Mouse (Mus musculus): ENCODE measurements at regions not wholly inside any gene's neighbourhood (a gene's known extent, or its start where the extent isn't known, plus 50 kb on each side); places are given as distances from the start of the nearest gene placed in this dataset.

DNA sequence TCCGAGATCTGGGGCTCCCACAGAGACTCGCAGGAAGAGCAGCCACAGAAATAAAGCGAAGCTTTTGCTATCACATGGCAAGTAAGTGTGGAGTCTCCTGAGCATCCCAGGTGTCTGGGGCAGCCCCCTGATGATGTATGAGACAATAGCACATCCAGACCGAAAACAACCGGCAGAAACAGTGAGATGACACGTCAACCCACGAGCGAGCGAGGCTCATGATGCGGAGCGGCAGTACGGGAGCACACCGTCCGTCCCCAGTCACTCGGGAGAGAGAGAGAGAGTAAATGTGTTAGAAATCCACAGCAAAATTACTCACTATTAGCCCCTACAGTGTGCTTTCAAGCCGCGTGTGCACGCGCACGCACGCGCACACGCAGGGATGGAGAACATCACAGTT, 276.2 kb downstream of the Barhl2 start:
- DNase-seq: no peak

DNA sequence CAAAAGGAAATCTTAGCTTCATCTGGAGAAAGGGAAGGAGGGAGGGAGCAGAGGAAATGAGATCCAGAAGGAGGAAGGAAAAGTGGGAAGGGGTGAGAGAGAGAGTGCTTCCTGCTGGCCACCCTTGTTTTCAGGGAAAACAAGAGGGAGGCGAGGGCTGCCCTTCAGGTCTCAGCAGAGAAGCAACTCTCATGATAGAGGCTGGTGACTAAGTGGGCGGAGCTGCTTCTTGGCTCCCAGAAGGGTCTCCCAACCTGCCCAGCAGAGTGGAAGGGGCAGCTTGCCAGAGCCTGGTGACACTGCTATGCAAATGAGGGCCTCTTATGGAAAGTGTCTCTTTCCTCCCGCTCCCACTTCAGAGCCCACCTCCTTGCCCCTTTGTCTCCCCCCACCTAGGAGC, 285.8 kb downstream of the Barhl2 start:
- no peak for DNase-seq

DNA sequence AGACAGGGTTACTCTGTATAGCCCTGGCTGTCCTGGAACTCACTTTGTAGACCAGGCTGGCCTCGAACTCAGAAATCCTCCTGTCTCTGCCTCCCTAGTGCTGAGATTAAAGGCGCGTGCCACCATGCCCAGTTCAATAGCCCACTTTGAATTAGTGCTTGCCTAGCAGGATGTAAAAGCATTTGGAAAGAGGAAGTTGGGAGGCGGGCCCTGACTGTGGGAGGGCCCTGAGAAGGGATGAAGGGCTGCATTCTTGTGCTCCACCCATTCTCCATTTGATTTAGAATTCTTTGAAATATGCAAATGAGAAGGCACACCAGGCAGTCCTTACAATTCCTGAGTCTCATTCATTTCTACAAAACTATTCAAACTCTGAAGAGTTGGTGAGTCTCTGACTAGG, 287.6 kb downstream of the Barhl2 start:
- no peak for DNase-seq

DNA sequence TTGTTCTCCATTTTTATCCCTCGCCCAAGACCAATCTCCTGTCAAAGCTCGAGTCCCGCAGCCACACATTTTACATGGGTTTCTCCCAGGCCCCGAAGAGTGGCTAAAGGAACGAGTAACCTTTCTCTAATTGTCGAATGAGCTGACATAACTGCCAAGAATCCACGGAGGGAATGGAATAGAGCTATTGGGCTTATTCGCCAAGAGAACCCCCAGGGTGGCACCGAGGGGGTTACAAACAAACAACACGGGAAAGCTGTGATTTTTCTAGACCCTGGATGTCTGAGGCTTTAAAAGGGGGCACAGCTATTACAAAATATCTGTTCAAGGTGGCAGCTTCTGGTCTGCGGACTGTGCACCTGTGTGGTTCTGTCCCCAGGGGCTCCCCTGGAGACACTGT, 290.4 kb downstream of the Barhl2 start:
- no peak for DNase-seq

DNA sequence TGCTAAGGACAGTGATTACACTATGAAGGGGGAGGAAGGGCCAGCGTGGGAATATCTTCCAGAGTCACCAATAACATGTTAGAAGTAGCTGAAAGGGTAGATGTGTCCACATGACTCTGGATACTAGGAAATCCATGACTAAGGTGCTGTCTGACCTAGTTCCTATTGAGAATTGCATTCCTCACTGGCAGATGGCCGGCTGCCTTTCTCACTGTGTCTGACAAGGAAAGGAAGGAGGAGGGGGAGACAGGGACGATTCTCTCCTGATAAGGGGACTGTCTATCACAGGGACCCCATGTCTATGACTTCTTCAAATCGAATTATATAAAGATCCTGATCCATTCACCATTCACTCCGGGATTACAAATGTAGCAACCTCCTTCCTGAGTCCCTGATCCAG, 289.9 kb downstream of the Zfp326 start:
- no peak for DNase-seq

DNA sequence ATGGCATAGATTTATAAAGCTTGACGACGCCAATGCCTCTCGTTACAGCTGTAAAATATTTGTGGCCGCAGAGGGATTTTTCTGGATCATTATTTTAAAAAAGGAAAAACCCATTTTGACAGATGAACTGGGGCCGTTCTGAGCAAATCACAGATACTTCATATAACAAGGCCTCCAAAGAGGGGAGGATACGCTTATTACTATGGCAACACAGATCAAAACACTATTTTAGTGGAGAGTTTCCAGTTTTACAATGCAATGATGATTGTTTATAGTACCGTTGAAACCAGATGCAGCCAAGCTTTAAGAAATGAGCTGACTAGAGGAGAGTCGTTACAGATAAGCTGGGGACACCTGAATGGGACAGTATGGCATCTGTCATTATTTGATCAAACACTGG, 287.8 kb downstream of the Zfp326 start:
- no peak for DNase-seq

DNA sequence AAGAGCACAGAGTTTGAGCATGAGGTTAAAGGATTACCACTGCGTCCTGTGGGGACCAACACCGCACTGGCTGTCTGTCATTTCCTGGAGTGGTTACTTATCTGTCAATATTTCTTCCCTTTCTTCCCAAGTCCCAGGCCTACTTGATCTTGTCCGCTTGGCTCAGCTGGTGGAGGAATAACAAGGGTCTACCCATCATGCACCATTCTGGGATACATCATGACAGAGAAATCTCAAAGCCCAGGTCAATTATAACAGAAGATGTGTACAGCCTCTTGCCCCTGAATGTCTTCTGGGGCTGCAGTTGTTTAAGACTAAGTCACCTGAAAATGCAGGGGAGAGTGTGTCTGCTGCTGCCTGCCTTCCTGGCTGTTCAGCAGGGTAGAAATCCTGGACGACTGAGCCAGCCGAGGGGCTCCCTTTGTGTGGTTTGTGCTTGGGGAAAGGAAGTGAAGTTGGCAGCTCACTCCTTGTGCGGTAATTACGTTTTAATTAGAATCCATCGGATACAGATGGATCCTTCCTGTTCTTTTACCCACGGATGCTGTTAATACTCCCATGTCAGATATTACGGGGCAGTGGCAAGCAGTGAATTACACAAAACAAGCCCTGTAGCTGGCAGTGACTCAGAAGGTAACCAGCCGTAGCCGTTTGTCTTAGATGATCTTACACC, 286.8 kb downstream of the Zfp326 start:
- DNase-seq: no peak

DNA sequence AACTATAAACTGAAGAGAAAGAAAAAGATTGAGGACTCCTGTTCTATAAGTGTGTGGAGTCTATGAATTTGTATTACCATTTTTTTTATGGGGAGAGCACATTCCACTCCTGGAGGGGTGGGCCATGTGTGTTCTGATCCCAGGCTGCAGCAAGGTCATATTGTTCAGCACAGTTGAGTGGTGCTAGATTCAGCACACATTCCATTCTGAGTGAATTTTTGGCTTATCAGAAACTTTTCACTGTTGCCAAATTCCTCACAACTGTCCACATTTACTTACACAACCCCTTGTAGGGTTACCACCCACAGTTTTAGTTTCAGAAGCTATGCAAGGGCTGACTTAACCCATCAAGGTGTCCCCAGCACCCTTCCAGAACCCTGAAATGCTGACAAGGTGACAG, 262.7 kb downstream of the Zfp326 start:
- DNase-seq: no peak

DNA sequence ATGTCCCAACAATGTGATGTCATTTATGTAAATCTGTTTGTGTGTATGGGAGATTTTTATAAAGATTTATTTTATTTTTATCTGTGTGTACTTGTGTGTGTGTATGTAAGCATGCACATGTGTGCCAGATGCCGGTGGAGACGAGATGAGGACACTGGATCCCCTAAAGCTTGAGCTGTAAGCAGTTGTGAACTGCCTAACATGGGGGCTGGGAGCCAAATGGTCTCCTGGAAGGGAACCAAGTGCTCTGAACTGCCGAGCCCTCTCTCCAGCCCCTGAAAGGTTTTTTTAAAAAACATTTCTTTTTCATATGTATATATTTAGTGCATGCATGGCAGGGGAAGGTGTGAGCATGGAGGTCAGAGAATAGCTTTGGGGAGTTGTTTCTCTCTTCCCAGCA, 246.6 kb downstream of the Zfp326 start:
- DNase-seq: no peak

DNA sequence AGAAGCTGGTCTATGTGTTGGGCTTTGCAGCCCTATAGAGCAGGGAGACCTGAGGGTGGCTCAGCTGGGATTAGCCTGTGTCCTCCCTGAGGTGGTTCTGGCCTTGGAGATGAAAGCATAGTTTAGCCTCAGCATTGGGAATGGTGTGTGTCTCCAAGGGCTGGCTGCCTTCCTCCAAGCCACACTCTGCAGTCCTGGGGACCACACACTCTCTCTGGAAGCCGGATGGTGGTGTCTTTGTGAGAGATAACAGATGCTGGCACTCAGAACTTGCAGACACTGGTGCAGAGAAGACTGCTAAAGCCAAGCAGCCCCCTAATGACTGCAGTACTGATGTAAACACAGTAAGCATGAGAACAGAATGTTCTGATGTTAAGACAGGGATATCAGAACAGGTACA, 243.2 kb downstream of the Zfp326 start:
- DNase-seq: no peak

DNA sequence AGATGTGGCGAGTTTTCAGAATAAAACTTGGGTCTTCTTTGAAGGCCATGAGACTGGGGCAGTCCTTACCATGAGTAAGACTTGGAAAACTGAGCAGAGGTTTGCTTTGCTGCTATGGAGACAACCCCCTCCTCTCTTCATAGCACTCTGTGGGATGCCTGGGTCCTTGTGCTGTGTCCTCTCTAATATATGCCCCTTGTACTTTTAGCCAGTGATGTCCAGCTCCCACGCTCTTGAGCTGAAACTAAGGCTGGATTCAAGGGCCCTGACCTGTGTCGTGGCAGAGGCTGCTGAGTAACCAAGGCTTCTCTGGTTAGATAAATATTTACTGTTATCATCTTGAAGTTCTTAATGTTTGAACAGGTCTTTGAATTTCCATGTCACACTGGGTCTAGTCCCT, 236.8 kb downstream of the Zfp326 start:
- DNase-seq: no peak

DNA sequence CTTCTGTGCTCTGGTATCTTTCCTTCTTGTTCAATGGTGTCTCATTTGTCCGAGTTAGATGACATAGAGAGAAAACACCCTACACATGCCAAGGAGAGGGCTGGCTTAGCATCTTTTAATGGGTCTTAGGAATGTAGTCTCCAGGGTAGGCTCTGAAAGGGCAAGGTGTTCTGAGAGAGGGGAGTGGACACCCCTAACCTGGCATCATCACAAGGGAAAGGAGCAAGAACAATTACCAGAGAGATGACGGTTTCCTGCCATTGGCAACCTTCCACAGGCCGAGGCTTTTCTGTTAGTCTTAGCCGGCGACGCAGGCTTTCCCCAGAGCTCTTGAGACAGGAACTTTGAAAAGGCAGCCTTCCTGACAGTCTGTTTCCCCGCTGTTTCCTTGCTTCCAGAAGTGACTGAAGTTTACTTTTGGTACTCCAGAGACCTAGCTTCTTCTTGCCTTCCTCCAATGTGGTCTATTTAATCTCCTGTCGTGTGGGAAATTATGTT, 232.2 kb downstream of the Zfp326 start:
- no peak for DNase-seq

DNA sequence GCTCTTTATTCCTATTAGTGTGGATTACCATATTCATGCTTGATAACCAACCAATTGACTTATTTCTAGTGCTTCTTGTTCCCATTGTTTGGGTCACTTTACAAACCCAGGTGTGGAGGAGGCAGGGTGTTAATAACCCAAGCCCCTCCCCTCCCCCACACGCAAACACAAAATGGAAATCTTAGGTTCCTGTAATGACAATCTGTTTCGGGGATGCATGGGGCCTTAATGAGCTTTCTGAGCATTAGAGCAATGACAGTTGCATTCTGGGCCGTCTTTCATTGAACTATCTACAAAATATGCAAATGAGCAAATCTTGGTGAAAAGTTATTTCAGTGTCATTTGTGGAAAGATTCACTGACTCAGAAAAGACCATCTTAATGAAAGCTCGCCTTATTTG, 225.9 kb downstream of the Zfp326 start:
- no peak for DNase-seq

DNA sequence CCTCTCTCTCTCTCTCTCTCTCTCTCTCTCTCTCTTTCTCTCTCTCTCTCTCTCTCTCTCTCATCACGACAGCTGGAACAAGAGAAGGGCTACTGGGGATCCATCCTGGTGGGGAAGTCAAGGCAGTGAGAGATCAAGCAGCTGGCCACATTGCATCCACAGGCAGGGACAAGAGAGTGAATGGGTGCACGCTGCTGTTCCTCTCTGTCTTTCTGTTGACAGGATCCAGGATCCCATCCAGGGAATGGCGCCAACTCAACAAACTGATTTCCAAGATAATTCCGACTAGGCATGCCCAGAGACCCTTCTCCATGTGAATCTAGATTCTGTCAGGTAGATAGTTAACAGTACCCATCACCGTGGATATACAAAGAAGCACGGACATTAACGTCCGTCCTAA, 222.5 kb downstream of the Zfp326 start:
- DNase-seq: no peak

DNA sequence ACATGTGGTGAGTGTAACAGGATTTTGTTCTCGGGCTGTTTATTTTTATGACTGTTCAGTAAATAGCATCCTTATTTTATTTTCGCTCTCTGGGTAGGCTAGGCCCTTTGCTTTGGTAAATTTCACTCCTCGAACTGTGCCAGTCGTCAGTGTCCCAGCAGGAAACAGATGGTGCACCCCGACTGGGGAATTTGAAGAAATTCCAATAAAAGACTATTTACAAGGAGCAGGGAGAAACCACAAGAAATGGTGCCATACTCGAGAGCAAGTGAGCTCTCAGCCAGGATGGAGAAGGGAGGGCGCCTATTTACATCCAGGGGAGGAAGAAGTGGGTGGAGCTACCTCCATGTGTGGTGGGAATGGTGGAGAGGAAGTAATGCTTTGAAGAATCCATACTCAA, 213.0 kb downstream of the Zfp326 start:
- no peak for DNase-seq

DNA sequence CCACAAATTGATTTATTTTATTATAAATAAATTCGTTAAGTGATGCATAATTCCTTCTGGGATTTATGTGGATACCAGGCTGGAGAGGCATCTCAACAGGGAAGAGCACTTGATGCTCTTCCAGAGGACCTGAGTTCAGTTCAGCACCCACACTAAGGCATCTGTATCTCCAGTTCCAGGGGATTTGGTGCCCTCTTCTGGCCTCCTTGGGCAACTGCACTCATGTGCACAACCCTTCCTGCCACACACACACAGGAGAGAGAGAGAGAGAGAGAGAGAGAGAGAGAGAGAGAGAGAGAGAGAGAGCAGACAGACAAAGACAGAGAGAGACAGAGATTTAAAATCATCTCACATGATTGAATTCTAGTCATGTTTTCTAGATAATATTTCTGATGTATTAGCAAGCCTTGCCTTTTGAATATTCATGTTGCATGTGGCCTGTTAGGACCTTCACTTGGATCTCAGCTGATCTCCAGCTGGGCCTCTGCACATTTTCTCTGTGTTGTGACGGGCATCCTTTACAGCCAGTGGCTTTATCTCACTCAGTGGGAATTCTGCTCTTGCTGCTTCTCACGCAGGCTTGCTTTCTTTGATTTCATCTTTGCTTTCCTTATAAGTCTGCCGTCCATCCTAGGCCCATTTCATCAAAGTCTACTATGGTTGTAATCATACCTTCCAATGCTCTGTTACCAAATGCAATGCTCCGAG, 212.3 kb downstream of the Zfp326 start:
- no peak for DNase-seq

DNA sequence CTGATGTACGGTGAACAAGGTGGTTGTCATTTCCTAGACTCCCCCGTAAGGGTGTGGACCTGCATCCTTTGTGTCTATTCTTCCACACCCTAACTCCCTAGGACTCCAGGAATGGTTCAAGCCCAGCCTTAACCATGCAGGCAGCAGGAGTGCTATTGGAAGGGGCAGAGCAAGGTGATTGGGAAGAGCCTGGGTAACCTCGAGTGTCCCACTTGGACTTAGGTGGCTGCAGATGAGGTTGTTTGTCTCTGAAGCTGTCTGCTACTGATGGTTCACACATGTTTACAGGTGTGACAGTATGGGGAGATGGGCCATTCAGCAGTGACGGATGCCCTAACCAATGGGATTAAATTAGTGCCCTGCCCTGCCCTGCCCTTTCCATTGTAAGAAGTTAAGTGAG, 207.4 kb downstream of the Zfp326 start:
- DNase-seq: no peak

DNA sequence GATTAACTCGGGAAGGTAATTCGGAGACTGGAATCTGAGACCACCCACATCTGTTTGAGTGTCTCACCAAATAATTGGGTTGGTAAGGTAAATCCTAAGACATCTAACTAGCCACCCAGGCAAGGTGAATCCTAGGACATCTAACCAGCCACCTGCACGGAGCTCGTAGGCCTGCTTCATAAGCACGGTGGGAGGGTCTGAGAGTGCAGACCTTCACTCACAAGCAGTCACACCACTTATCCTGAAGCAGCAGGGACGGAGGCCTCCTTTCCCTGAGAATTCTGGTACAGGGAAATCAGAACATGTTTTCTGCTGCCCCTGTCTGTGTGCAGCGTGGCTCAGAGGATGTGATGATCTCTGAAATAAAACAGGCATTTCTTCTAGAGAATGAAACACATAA, 206.5 kb downstream of the Zfp326 start:
- DNase-seq: no peak

DNA sequence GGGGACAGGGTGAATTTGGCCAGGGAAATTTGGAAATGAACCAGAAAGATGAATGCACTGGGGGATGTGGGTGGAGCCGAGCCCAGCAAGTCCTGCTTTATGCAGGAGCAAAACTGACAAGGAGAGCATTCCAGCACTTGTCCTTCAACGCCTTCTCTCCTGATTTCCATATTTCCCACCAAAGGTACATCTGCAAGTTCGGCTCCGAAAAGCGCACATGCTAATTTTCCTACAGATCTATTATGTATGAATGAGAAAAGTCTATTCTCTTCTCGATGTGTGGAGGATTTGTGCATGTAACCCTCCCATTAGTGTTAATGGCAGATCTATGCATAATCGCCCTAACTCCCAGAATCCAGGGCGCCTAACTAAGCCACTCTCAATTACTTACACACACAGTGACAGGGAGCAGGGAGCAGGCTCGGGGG, 190.8 kb downstream of the Zfp326 start:
- no peak for DNase-seq

DNA sequence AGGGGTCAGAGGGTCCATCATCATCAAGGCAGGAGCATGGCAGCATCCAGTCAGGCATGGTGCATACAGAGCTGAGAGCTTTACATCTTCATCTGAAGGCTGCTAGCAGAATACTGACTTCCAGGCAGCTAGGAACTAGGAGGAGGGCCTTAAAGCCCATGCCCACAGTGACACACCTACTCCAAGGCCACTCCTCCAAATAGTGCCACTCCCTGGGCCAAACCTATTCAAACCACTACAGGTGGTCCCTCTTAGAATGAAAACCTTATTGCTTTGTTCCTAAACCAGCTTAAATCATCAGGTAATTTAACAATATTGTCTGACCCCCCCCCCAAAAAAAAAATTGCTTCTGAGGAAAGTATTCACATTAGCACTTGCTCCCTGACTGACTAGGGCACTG, 190.3 kb downstream of the Zfp326 start:
- no peak for DNase-seq

DNA sequence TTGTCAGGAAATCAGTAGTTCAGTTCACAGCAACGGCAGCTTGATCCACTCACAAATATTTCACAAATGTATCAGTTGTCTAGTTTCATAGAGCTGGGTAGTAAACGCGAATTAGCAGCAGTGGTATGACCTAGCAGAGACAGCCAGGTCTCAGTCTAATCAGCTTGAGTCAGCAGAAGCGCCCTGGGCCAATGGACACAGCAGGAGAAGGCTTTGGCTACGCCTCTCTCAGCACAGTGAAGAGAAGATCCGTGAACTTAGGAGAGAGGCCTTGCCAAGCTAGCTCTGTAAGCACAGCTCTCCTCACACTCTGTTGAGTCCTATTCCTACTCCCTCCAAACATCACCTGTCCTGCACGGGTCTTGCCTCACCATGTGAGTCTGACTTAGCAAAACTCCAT, 188.0 kb downstream of the Zfp326 start:
- no peak for DNase-seq

DNA sequence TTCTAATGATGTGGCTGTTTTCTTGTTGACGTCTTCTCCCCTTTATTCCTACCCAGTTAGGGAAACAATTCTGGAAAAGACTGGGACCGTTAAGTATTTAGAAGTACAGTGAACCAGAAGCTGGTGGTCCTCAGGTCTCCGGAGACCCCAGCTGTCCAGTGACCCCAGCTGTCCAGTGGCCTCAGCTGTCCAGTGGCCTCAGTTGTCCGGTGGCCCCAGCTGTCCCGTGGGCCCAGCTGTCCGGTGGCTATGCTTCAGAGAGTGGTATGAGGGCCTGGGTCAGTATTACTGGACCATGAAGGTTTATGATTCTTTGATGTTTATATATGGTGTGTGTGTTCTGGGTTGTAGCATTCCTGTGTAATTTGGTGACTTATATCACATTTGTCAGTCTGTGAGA, 186.6 kb downstream of the Zfp326 start:
- DNase-seq: no peak

DNA sequence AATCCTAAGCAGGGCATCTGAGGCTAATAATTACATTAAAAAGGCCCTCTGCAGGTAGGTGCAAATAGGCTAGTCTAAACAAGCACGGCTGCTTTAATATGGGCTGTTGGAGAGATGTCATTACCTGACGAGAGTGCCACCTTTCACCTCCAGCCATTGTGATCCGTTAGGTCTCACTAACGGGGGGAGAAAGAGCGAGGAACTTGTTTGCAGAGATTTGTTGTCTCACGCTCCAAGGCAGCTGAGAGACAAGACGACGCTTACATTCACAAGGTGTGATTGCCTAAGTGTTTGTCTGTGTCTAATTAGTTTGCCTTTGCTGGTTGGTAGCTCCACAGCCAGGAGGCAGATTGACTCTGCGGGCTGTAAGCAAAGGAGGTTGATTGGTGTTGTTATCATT, 180.3 kb downstream of the Zfp326 start:
- no peak for DNase-seq

DNA sequence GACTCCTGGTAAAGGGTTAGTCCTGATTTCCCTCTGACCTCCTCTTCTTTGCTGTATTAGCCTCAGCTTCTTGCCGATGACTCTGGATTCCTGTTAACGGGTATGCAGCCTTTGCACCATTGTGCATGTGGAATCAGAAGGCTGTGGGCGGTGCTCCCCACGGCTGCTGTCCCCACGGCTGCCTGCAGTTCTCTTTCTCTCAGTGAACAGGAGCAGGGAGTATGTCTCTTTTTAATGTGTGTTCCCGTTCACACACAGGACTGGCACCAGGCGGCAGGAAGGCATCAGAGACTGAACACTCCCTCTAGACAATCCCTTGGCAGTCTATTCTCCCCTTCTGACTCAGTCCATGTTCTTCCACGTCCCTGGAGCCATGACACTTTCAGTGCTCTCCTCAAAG, 178.9 kb downstream of the Zfp326 start:
- no peak for DNase-seq
